Mouse (Mus musculus) erythroblast, adult 5-6 weeks (primary cell): ENCODE measurements around the gene Arsg. TPM values are rescaled to one million over a fixed set of nuclear protein-coding genes. Genes with fewer than 3 reads are reported as not detected.

ENCODE experiments used
- ATAC-seq: replicated peaks from 2 replicates; pipeline ENCODE4 v1.8.0; 2016; ENCODE audit warnings: moderate number of reproducible peaks, mild to moderate bottlenecking, moderate TSS enrichment, inconsistent platforms; ENCODE audit not compliant: poor library complexity, low FRiP score, severe bottlenecking
- total RNA-seq, 2 experiments: library from RNA; stranded (forward) in 1 of 2; stranded (reverse) in 1 of 2; fragments of 150-400 nt in 1 of 2; fragments of 200-764, 138-1000 nt in 1 of 2; gene quantifications; 2 replicates each; pipeline versions ENCODE4 v1.2.3 to v1.2.4; 2015 to 2017; ENCODE audit warnings: low replicate concordance in 2 of 2

Arsg gene
- total RNA-seq, 2 experiments from 2014 or later: 3.1 to 7.7 TPM

- ATAC-seq: no peak
Observed at GRCm38 (mm10) chr11:109569809-109570208, 96.6 kb downstream of the Arsg start.

GRCm38 (mm10) chr11:109572051-109572450 lies 98.9 kb downstream of the Arsg start:
- ATAC-seq: no peak

- no peak for ATAC-seq
Observed at GRCm38 (mm10) chr11:109574604-109575003, 101.4 kb downstream of the Arsg start.

GRCm38 (mm10) chr11:109575832-109576231 lies 102.7 kb downstream of the Arsg start:
- 0 out of 2 replicates have a peak, but pooled peaks have one; percentile 26 for ATAC-seq

DNA sequence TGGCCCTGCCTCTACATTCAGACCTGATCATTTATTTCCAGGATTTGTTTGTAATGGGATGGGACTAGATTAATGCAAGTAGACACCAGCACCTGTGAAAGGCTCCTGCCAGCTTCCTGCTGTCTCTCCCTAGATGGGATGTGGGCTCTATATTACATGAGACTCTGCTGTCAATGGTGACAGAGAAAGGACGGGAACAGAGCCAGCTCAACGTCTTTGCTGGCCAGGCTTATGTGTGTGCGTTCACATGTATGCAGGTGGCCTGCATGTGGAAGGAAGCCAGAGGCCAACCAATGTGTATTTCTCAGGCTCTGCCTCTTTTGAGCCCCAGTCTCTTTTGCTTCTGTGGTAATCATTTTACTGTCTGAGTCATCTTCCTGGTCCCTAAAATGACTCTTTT lies 105.4 kb downstream of the Arsg start:
- ATAC-seq: no peak

GRCm38 (mm10) chr11:109579999-109580398 lies 106.8 kb downstream of the Arsg start:
- no peak for ATAC-seq

DNA sequence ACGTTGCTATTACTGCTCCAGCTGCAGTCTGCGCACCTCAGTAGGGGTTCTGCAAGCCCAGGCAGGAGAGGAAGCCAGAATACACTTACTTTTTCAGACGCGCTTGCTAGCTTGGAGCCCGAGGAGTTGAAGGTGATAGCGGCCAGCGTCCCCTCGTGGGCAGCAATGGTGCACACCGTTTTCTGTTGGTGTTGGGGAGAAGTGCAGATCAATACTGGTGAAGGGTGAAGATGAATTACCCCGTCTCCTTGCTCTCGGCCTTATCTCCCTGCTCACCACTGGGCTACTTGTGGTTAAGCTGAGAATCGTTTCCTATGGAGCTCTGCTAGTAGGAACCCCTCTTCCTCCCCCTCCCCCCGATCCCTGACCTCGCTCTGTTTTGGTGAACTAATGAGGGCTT lies 110.8 kb downstream of the Arsg start:
- ATAC-seq: peak; percentile 36

- ATAC-seq: peak; percentile 73
Observed at GRCm38 (mm10) chr11:109584843-109585713, 111.9 kb downstream of the Arsg start.

- no peak for ATAC-seq
Observed at GRCm38 (mm10) chr11:109586424-109586823, 113.2 kb downstream of the Arsg start.

GRCm38 (mm10) chr11:109587019-109587418 lies 113.8 kb downstream of the Arsg start:
- ATAC-seq: 0 out of 2 replicates have a peak, but pooled peaks have one; percentile 29

DNA sequence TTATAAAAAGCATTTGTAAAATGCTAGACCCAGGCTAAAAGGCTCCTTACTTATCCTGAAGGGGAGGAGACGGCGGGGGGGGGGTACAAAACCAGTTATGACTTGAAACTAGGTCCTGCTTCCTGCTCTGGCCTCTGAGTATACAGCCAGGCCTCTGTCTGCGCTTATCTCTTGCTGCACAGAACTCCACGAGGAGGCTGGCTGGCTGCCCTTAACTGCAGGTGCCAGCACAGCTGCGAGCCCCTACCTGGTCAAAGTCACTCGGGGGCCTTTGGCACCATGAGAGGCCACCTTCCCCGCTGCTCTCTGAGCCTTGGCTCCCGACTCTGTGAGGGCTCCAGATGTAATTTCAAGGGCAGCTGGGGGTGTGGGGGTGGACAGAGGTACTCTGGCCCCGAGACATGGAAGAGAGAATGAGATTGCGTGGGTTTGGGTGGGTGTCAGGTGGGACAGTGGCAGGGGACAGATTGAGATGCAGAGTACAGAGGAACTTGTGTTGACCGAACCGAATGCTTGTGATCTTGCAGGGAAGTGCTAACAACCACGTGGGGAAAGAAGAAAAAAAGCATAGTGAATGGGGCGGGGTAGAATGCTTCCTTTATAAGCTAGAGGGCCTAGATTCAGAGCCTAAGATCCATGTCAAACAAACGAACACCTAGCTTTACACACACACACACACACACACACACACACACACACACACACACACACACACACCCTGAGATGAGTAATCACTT lies 114.6 kb downstream of the Arsg start:
- peak; percentile 76 for ATAC-seq

- no peak for ATAC-seq
Observed at GRCm38 (mm10) chr11:109590012-109590411, 116.8 kb downstream of the Arsg start.

- no peak for ATAC-seq
Observed at GRCm38 (mm10) chr11:109591511-109591910, 118.3 kb downstream of the Arsg start.

- ATAC-seq: no peak
Observed at GRCm38 (mm10) chr11:109593200-109593981, 120.2 kb downstream of the Arsg start.

DNA sequence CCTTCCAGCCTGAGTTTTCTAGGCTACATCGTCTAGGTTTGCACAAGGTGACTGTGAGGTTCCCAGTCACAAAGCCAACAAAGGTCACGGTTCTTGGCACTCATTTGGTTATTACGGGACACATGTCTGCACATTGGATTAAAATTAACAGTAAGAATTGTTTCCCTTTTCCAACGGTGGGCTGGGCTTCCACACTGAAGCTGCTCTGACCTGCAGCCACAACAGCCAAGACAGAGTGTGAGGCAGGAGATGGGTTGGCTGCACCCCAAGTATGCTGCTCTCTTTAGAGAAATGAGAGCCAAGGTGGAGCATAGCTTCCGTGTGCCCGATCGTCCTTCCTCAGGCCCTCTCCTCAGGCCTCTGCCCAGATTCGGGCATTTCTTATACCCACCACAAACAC lies 121.6 kb downstream of the Arsg start:
- ATAC-seq: no peak

- ATAC-seq: no peak
Observed at GRCm38 (mm10) chr11:109598778-109599570, 125.8 kb downstream of the Arsg start.

DNA sequence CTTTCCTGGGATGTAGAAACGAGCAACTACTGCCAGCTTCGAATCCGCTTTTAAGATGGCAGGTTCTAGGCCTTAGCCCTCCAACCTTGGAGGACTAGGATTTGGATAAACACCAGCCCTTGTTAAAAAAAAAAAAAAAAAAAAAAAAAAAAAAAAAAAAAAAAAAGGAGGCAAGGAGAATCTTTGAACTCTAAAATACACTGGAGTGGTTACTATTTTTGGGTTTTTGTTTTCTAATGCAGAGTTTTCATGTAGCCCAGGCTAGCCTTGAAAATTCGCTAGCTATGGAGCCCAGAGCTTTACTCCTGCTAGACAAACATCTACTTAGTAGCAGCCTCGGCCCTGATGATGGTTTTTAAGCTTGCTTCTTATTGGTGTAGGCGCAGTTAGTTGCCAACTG lies 134.4 kb downstream of the Arsg start:
- no peak for ATAC-seq

DNA sequence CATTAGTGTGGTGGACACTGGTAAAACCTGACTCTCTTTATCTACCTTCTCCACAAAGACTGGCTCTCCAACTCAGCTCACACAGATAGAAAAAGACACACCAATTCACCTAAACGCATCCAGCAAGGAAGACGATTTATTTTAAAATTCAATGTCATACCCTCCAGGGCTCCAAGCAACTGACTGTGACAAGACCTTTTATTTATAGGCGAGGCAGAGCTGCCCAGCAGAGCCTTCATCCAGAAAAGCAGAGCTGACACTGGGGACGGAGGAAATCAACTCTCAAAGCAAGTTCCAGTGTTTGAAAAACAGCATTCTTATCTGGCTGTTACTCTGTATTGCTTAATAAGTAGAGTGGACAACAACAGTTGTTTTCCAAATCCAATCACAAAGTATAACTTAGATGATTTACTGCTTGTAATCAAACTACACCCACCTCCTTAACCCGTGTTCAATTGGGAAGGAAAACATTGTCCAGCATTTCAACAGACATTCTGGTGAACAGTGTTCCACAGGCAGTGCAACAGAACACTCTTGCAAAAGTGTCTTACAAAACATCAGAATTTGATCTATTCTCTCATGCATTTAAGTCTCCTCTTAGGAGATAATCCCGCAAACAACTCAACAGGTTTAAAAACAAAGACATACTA lies 135.9 kb downstream of the Arsg start:
- ATAC-seq: no peak
